Mouse (Mus musculus) effector memory CD4-positive, alpha-beta T cell, adult 7 months (primary cell): ENCODE results near the gene Bpifb9a. TPM values are rescaled to one million over a fixed set of nuclear protein-coding genes. Genes with fewer than 3 reads are reported as not detected.

Source experiments
- polyA plus RNA-seq: library from polyadenylated mRNA; unstranded; fragments of 100-300 nt; shearing (Covaris generic); gene quantifications from one replicate; pipeline ENCODE4 v1.2.1, GENCODE M21; 2017

Gene Bpifb9a
- not detected for polyA plus RNA-seq

DNA sequence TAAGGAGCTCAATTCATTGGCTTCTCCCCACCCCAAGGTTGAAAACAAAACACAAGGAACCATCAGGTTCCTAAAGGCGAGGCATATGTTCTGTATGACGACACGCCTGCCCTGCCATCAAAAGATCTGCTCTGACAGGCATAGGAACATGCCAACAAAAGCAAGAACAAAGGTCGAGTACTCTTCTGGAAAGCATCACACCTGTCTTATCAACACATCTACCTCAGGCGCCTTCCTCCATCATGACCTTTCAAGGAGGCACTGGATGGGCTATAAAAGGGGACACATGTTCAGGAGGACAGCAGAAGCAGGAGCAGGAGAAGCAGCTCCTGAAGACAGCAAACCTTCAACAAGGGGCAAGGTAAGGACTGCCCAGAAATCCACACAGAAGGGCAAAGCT is at the start of gene Bpifb9a:
Gene Bpifb9a (plus strand): TSS at position 301 of the 400 bp plus-strand sequence.

DNA sequence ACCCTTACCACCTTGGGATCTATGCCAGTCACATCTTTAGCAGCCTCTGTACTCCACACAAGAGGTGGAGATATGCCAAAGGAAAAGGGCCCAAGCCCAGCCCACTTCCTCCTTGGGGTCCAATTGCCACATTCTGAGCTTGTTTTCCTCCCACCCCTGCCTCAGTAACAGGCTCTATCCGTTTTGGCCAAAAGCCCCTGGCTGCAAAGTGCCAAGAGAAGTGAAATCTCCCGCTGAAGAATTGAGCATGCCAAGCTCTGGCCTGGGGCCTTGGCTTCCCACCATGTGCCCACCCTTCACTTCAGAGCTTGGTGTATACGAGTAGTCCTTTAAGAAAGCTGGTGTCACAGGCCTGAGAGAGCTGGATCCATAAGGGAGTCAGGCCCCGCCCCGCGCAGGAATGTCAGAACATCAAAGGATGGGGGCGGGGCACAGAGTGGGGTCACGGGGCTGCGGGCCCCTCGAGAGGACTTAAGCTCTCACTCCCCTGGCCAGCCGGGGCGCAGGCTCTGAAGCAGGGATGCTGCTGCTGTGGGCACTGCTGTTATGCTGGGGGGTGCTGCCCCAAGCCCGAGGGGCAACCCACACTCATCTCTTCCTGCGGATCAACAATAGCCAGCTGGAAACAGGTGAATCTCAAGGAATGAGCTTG is 34.3 kb upstream of the Bpifb9a start, which contains the start of gene Bpifb5:
Gene Bpifb5 (plus strand): TSS at position 478 of the 652 bp plus-strand sequence.

GRCm38 (mm10) chr2:154306927-154307326 is 49.3 kb downstream of the Bpifb9a start, which contains the start of gene Bpifb9b:
TSS of gene Bpifb9b (plus strand) at chr2:154307227.

Other genes with a start within 250 kb of the Bpifb9a start
- gene Bpifa2, start 249.6 kb upstream of the Bpifb9a start, polyA plus RNA-seq = not detected
- not detected for gene Bpifa3, start 127.5 kb upstream of the Bpifb9a start, polyA plus RNA-seq
- not detected for gene Bpifa1, start 115.0 kb upstream of the Bpifb9a start, polyA plus RNA-seq
- gene Bpifa5, start 95.2 kb upstream of the Bpifb9a start, polyA plus RNA-seq = not detected
- gene Bpifb1, start 67.0 kb upstream of the Bpifb9a start, polyA plus RNA-seq = not detected
- 0.30 TPM for gene Bpifb5, start 34.1 kb upstream of the Bpifb9a start, polyA plus RNA-seq
- not detected for gene Bpifb9b, start 49.4 kb downstream of the Bpifb9a start, polyA plus RNA-seq
- gene Cdk5rap1, start 115.2 kb downstream of the Bpifb9a start, polyA plus RNA-seq = 17.9 TPM
- not detected for gene Snta1, start 150.2 kb downstream of the Bpifb9a start, polyA plus RNA-seq
- gene Cbfa2t2, start 178.6 kb downstream of the Bpifb9a start, polyA plus RNA-seq = 22.7 TPM